Mouse (Mus musculus): Measurements from ENCODE around the gene Polr1c.

DNA sequence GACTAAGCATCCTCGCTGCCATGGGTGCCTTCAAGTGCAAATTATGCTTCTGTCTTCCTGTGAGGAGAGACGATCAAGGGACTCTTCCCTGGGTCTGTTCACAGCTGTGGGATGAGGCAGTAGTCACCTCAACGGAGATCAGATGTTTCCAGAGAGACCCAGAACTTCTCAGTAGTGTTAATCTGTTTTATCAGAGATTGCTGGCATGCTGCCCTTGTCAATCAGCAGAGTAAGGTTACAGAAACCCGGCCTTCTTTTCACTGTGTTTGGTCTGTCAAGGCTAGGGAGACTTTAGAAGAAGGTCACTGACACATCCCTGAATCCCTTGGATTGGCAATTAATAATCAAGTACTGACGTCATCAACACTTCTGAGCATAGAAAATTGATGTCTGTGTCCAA lies 10.4 kb downstream of the Polr1c start:
- TF ChIP-seq CTCF (IDR thresholded peaks at IDR 0.05; ENCODE audit: low read depth) (no peak), EP300 (IDR thresholded peaks at IDR 0.05; ENCODE audit: low read depth) (no peak)
